Mouse (Mus musculus): Measurements from ENCODE around the gene Ppp1r9a.

DNA sequence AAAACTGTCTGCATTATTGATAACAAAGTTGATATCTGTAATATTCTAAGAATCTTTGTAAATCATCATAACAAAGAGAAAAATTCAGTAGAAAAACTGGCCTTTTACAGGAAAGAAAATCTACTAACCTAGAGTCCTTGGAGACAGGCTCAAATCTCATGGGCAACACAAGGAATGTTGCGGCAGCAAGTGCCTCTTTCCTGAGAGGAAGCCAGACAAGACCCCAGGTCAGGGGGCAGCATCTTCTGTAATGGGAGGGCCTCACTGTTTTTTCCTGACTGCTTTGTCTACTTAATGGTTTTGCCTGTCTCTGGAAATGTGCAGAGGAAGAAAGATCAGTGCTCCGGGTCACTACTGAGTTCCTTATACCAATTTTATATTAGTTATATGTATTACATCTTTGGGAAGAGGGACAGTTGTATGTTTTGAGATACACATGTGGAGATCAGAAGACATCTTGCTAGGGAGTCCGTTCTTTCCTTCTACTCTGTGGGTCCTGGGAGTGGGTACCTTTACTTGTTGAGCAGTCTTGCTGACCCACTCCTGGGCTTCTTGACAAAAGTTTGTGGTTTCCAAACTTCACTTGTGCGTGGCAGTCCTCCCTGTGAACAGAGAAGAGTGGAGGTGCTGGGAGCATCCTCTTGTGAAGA, 151.9 kb downstream of the Ppp1r9a start:
- TF ChIP-seq POLR2A (IDR thresholded peaks at IDR 0.05; ENCODE audit: control insufficient read depth in 1 of 2, insufficient read depth in 1 of 2, low read depth in 1 of 2, low read length in 2 of 2, poor library complexity in 1 of 2) (no peak), POLR2AphosphoS2 (IDR thresholded peaks at IDR 0.05; ENCODE audit: low read length) (no peak), USF1 (IDR thresholded peaks at IDR 0.05; ENCODE audit: low read depth, low read length) (no peak)
